Mouse (Mus musculus) midbrain, embryonic 10.5 days (tissue): ENCODE results near the gene Gm20489. TPM values are rescaled to one million over a fixed set of nuclear protein-coding genes. Genes with fewer than 3 reads are reported as not detected.

ENCODE experiments used
- DNase-seq: peaks from one replicate; pipeline ENCODE4 v3.0.0-alpha.2; 2017; ENCODE audit warnings: low spot score
- H3K27ac ChIP-seq: fragments of 300-500 bp; sonication (generic); replicated peaks from 2 replicates; pipeline ENCODE4 v1.5.1; 2016; ENCODE audit warnings: mild to moderate bottlenecking
- H3K27me3 ChIP-seq: fragments of 300-500 bp; sonication (generic); 2 replicates; pipeline ENCODE4 v1.6.1; 2016; ENCODE audit warnings: low read depth, mild to moderate bottlenecking; ENCODE audit not compliant: poor library complexity, severe bottlenecking
- H3K36me3 ChIP-seq: fragments of 300-500 bp; sonication (generic); 2 replicates; pipeline ENCODE4 v1.6.1; 2016; ENCODE audit warnings: mild to moderate bottlenecking, moderate library complexity
- H3K4me1 ChIP-seq: fragments of 300-500 bp; sonication (generic); 2 replicates; pipeline ENCODE4 v1.6.1; 2016
- H3K4me3 ChIP-seq: fragments of 300-500 bp; sonication (generic); 2 replicates; pipeline ENCODE4 v1.5.1; 2016; ENCODE audit warnings: mild to moderate bottlenecking, moderate library complexity
- H3K9me3 ChIP-seq: fragments of 300-500 bp; sonication (generic); replicated peaks from 2 replicates; pipeline ENCODE4 v1.6.1; 2016; ENCODE audit warnings: mild to moderate bottlenecking
- WGBS: fragments of 180-500 bp; shearing (Covaris S2); methylation state at CpG from one replicate; pipeline ENCODE4 v1.1.7; 2016; 5-methylcytosine and 5-hydroxymethylcytosine counted together
- polyA plus RNA-seq: library from polyadenylated mRNA; unstranded; fragments of >200 nt; fragmentation: Nextera tagmentation; extraction: Ambion mirVana; gene quantifications from 2 replicates; pipeline ENCODE4 v1.2.1, GENCODE M21; 2016

The Gm20489 gene
- polyA plus RNA-seq, 1 experiment from 2014 or later = not detected

DNA sequence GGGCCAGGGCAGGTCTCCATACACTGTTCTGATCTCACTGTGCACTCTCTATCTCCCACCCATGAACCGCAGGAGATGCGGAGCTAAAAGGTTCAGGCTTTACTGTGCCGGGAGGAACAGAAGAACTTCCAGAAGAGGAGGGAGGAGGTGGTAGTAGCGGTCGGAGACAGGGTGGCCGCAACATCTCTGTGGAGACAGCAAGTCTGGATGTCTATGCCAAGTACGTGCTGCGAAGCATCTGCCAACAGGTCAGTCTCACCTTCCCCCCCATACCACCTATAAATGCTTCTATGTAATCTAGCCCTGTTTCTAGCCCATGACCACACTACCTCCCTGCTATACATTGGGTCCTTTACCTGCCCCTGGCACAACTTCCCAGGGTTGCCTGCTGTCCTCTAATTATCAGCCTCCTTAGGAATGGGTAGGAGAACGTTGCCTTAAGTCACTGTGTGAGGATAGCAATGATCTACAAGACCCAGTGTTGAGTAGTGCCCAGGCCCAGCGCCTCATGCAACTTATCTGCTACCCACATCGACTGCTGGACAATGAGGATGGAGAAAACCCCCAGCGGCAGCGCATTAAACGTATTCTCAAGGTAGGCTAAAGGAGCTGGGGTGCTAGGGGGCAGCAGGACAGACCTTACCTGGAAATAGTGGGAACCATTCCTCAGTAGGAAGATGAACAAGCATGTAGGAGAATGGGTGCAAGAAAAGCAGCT is 17.3 kb upstream of the Gm20489 start:
- no peak overlapping the region for H3K4me3 ChIP-seq
- H3K4me1 ChIP-seq = no peaks in the 10 kb centered on the region
- no peak for DNase-seq
- peaks cover 100% of the 10 kb centered on the region for H3K36me3 ChIP-seq
- no peak overlapping the region for H3K27ac ChIP-seq
- 94% methylated on average over 14 of the region's 14 CpGs for WGBS
- H3K27me3 ChIP-seq = peaks cover 88% of the 10 kb centered on the region
- H3K9me3 ChIP-seq = no peaks in the 10 kb centered on the region

DNA sequence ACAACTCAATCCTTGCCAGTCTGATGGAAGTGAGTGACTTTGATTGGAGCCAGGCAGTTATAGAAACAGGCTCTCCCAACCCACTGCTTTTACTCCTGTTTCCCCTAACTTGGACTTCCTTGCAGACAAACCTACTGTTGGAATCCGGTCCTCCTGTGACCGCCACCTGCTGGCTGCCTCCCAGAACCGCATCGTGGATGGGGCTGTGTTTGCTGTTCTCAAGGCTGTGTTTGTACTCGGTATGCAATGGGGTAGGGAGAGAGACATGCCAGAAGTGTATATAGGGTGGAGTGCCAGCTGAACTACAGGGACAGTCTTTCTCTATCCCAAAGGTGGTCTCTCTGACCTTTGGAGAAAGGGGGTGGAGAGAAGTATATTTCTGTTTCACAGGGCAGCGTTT is 16.7 kb upstream of the Gm20489 start:
- peak; percentile 48 for DNase-seq
- 41% methylated on average over 6 of the region's 6 CpGs for WGBS
- Histone ChIP-seq H3K4me1 (no peaks in the 10 kb centered on the region), H3K27ac (no peak overlapping the region), H3K36me3 (peaks cover 100% of the 10 kb centered on the region), H3K4me3 (no peak overlapping the region), H3K27me3 (peaks cover 91% of the 10 kb centered on the region), H3K9me3 (no peaks in the 10 kb centered on the region)

DNA sequence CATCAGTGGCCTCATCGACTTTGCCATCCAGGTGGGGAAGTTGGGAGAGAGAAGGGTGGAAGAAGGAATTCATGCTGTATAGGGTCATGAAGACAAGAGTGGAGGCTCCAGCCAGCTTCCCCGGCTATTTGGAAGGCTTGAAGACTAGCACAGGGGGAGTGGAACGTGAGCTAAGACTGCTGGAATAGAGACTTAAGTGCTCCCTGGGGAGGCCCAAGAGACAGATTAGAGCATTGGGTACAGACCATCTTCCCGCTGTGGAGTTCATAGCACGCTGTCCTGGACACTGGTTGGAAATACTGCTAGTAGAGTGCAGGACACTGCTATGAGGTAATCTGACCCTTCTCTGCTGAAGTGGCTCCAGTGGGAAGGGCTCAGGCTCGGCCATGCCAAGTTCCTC is 14.0 kb upstream of the Gm20489 start:
- Histone ChIP-seq H3K9me3 (no peaks in the 10 kb centered on the region), H3K4me3 (no peak overlapping the region), H3K27me3 (peaks cover 77% of the 10 kb centered on the region), H3K4me1 (no peaks in the 10 kb centered on the region), H3K36me3 (peaks cover 99% of the 10 kb centered on the region), H3K27ac (no peak overlapping the region)
- DNase-seq = no peak
- 86% methylated on average over 6 of the region's 6 CpGs for WGBS

DNA sequence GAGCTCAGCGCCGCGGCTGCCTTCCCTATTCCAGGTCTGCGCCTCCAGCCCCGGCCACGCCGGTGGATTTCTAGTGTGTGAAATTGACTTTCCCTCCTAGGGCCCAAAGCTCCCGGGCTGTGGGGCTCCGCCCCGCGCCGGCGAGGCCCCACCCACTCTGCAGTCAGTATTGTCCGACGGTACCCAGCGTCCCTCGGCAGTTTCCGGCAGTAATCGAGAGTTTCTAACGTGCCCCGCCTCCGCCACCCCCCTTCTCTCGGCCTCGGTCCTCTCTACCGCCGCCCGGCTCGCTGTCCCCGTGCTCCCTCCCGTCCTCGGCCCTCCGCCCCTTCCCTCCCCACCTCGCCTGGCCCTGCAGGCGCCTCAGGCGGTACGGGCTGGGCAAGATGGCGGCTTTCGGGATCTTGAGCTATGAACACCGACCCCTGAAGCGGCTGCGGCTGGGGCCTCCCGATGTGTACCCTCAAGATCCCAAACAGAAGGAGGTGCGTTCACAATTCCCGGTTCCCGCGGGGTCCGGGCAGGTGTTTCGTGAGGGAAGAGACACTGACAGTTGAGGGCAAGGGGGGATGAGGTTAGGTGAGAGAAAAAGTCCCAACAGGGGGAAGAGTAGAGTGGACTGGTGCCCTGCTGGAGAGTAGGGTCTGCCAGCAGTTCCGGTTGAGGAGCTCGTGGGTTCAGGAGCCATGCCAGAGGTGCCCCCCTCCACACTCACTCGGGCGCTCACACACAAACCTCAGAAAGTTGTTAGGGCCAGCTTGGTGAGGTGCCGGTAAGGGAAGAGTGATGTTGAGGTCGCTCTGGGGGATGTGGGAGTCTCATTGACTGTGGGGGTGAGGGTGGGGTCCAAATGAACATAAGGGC is 5.3 kb upstream of the Gm20489 start, which contains the start of gene Med12:
TSS of gene Med12 (plus strand) at position 156 of the 864 bp plus-strand sequence.
- H3K9me3 ChIP-seq = no peaks in the 10 kb centered on the region
- peak within 1 kb of the TSS; percentile 91 for H3K27ac ChIP-seq
- 16% methylated on average over 51 of the region's 54 CpGs for WGBS
- peaks cover 11% of the 10 kb centered on the region for H3K4me1 ChIP-seq
- peak within 1 kb of the TSS; percentile 65 for H3K4me3 ChIP-seq
- H3K27me3 ChIP-seq = peaks cover 64% of the 10 kb centered on the region
- DNase-seq = peak; percentile 88
- H3K36me3 ChIP-seq = peaks cover 34% of the 10 kb centered on the region

DNA sequence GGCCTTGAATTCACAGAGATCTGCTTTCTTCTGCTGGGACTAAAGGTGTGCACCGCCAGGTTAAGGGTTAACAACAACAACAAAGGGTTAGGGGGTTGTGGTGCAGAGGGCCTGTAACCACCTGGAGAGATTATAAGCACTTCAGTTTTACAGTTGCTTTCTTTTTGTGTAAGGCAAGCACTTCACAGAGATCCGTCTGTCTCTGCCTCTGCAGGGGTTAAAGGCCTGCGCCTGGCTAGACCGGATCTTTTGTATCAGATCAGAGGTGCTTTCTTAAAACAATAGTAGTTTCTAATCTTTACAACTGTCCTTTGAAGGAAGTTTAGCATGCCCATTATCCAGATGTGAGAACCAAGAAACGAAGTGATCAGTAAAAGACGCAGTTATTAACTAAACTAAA is 4.6 kb upstream of the Gm20489 start:
- Histone ChIP-seq H3K27me3 (peaks cover 70% of the 10 kb centered on the region), H3K9me3 (no peaks in the 10 kb centered on the region), H3K4me3 (peak overlapping the region; percentile 65), H3K4me1 (peaks cover 11% of the 10 kb centered on the region), H3K27ac (peak overlapping the region; percentile 91), H3K36me3 (peaks cover 27% of the 10 kb centered on the region)
- DNase-seq = no peak
- WGBS = 19% methylated on average over 6 of the region's 6 CpGs

DNA sequence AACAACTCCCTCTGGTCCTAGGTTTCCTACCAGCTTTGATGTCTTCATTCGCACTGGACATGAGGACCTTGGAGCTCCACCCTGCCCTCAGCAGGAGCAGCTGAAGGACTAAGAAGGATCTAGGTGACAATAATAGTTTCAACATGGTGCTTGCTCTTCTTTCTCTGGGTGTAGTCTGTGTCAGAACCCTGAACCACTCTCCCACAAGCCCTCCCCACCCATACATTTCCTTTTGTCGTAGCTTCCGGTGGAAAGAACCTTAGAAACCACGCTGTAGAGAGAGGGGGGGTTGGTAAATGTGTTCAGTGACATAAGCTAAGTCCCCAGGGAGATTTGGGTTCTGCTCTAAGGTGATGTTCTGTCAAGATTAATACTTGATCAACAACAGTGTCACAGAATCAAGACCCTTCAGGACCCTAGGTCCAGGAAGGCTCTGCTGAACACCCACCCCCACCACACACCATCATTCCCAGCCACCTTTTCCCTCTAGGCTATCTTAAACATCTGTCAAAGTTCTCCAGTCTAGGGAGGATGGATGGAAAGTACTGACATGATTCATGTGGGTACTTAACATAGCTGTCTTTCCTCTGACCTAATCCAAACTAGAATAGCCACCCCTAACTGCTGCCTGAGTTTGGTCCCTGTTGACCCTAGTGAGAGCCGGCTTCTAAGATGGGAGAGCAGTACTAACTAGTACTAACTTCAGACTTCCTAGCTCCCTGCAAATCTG is 633 bp downstream of the Gm20489 start, which contains the start of gene Il2rg:
TSS of gene Il2rg (minus strand) at position 231 of the 730 bp plus-strand sequence.
- Histone ChIP-seq H3K4me3 (no peak within 1 kb of the TSS), H3K9me3 (no peaks in the 10 kb centered on the region), H3K4me1 (0 out of 2 replicates have a peak, but pooled peaks cover under 1% of the 10 kb centered on the region), H3K36me3 (no peaks in the 10 kb centered on the region), H3K27ac (no peak within 1 kb of the TSS), H3K27me3 (peaks cover 80% of the 10 kb centered on the region)
- no peak for DNase-seq
- 87% methylated on average over 5 of the region's 5 CpGs for WGBS

DNA sequence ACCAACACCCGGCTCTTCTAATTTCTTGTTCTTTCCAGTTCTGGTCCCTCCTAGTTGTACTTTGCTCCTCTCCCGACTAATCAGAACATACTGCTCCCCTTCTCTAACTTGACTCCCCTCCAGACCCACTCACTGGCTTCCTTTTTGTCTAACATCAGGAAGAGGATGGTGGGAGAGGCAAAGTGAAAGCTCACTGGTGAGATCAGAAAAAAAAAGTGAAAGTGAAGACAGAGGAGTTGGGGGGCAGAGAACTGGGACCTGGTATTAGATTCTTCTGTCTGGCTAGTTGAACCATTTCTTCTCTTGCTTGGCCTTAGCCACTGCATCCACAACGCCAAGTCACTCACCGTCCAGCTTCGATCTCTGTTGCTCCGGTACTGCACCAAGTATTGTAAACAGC is 2.2 kb downstream of the Gm20489 start:
- Histone ChIP-seq H3K9me3 (no peaks in the 10 kb centered on the region), H3K27me3 (peaks cover 72% of the 10 kb centered on the region), H3K36me3 (no peaks in the 10 kb centered on the region), H3K4me1 (no peaks in the 10 kb centered on the region), H3K27ac (no peak overlapping the region), H3K4me3 (no peak overlapping the region)
- 91% methylated on average over 6 of the region's 6 CpGs for WGBS
- DNase-seq = no peak

DNA sequence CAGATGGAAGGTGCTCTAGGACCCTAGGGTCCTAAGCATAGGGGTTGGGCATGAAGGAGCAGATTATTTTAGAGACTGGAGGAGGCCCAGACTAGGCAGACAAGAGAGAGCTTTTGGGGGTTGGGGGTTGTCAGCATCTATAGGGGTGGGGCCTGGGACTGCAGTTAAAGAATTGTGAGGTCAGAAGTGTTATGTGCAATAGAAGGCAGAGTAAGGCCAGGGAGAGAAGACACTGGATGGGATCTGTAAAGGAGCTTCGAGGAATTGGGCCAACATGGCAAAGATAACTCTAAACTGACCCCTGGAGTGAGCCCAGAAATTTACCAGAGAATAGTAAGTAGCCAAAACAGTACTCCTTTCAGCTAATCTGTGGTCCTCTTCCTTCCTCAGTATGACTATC is 4.9 kb downstream of the Gm20489 start, which contains the start of gene Gm614:
TSS of gene Gm614 (minus strand) at position 101 of the 400 bp plus-strand sequence.
- Histone ChIP-seq H3K27ac (no peak within 1 kb of the TSS), H3K9me3 (no peaks in the 10 kb centered on the region), H3K4me3 (no peak within 1 kb of the TSS), H3K4me1 (peaks cover 14% of the 10 kb centered on the region), H3K27me3 (peaks cover 72% of the 10 kb centered on the region), H3K36me3 (no peaks in the 10 kb centered on the region)
- 94% methylated on average over 1 of the region's 1 CpGs for WGBS
- DNase-seq = no peak

DNA sequence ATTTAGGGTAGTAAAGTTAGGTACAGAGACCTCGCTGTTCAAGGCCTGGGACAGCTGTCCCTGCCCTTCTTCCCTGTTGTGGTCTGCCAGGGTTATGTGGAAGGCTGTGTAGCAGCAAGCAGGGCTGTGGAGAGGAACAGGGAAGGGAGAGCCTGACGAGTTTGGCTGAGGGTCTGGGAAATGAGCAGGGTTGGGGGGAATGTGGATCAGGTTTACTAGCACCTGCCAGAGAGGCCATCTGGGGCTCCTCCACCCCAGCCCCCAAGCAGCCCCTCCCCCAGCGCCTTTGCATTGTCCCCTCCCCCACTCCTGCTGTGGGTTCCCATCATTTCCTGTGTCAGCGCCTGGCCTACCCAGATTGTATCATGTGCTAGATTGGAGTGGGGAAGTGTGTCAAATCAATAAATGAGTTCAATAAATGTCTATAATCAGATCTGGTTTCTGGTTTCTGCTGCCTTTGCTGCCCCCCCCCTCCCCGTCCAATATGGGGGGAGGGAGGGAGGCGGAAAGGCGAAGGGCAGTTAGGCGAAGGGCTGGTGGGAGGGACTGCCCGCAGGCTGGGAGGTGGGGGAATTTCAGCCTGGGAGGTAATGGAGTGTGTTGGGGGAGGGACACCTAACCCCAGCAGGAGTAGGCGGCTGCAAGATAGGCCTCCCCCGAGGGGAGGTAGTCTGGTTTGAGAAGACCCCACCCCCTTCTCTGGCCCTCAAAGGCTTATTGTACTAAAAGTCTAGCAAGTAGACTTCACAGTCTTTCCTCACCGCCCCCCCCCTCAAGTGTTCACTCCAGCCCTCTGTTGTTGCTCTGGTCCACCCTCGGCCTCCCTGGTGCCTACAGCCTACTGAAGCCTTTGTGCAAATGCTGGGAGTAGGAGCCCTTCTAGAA is 8.1 kb downstream of the Gm20489 start:
- WGBS = 29% methylated on average over 13 of the region's 13 CpGs
- H3K9me3 ChIP-seq = no peaks in the 10 kb centered on the region
- H3K4me3 ChIP-seq = 0 out of 2 replicates have a peak overlapping the region, but pooled peaks have one; percentile 11
- H3K36me3 ChIP-seq = peaks cover 9% of the 10 kb centered on the region
- peak overlapping the region; percentile 77 for H3K27ac ChIP-seq
- H3K27me3 ChIP-seq = peaks cover 59% of the 10 kb centered on the region
- H3K4me1 ChIP-seq = peaks cover 16% of the 10 kb centered on the region
- DNase-seq = peak; percentile 43

DNA sequence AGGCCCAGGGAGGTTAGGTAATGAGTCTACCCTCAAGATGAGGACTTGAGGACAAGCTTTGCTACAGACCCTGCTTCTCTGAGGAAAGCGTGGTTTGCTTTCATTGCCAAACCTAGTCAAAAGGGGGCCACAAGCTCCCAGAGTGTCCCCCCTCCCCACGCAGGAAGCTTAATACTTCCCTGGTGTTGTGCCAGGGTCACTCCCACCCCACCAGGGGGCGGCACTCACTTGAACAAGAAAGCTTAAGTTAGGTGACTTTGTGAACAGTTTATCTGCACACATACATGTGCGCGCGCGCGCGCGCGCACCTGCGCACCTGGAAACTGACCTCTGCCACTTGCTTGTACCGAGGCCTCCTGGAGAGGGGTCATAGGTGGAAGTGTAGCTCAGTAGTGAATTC is 12.2 kb downstream of the Gm20489 start:
- Histone ChIP-seq H3K4me1 (peaks cover 25% of the 10 kb centered on the region), H3K9me3 (no peaks in the 10 kb centered on the region), H3K27ac (no peak overlapping the region), H3K27me3 (peaks cover 45% of the 10 kb centered on the region), H3K4me3 (no peak overlapping the region), H3K36me3 (peaks cover 9% of the 10 kb centered on the region)
- no peak for DNase-seq
- 77% methylated on average over 13 of the region's 13 CpGs for WGBS

DNA sequence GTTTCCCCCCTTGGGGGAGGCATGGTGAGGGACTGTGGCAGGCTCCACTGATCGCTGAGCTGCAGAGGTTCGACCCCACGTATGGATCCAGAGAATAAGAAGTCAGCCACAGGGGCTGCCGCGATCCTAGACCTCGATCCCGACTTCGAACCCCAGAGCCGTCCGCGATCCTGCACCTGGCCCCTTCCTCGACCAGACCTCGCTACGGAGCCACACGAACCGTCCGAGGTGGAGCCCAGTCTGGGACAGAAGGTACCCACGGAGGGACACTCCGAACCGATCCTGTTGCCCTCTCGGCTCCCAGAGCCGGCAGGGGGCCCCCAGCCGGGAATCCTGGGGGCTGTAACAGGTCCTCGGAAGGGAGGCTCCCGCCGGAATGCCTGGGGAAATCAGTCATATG is 14.1 kb downstream of the Gm20489 start:
- Histone ChIP-seq H3K27ac (peak overlapping the region; percentile 82), H3K36me3 (peaks cover 9% of the 10 kb centered on the region), H3K27me3 (peaks cover 36% of the 10 kb centered on the region), H3K4me3 (peak overlapping the region; percentile 64), H3K9me3 (no peaks in the 10 kb centered on the region), H3K4me1 (peaks cover 11% of the 10 kb centered on the region)
- WGBS = 19% methylated on average over 26 of the region's 26 CpGs
- peak; percentile 32 for DNase-seq
